Mouse (Mus musculus) stomach, embryonic 15.5 days (tissue): ENCODE measurements around the gene Obox2. TPM values are rescaled to one million over a fixed set of nuclear protein-coding genes. Genes with fewer than 3 reads are reported as not detected.
"Not testable (repeated sequence)": the region's sequence is repeated elsewhere in the genome, so short reads cannot be mapped to it uniquely, and the experiment has no call there.

Experiments
- ATAC-seq: fragments of 200-750 bp; cut with Nextera tagmentation; 2 replicates; pipeline ENCODE4 v1.8.0; 2017; ENCODE audit warnings: low read depth, moderate number of reproducible peaks, moderate TSS enrichment; ENCODE audit not compliant: insufficient read depth, low FRiP score
- H3K27ac ChIP-seq: fragments of 300-500 bp; sonication (generic); 2 replicates; pipeline ENCODE4 v1.5.1; 2015; ENCODE audit warnings: mild to moderate bottlenecking, inconsistent platforms
- H3K27me3 ChIP-seq: fragments of 300-500 bp; sonication (generic); replicated peaks from 2 replicates; pipeline ENCODE4 v1.6.1; 2015; ENCODE audit warnings: inconsistent platforms
- H3K36me3 ChIP-seq: fragments of 300-500 bp; sonication (generic); 2 replicates; pipeline ENCODE4 v1.6.1; 2015; ENCODE audit warnings: inconsistent platforms
- H3K4me1 ChIP-seq: fragments of 300-500 bp; sonication (generic); 2 replicates; pipeline ENCODE4 v1.6.1; 2015; ENCODE audit warnings: inconsistent platforms
- H3K4me2 ChIP-seq: fragments of 300-500 bp; sonication (generic); 2 replicates; pipeline ENCODE4 v1.6.1; 2015; ENCODE audit warnings: mild to moderate bottlenecking, inconsistent platforms
- H3K4me3 ChIP-seq: fragments of 300-500 bp; sonication (generic); replicated peaks from 2 replicates; pipeline ENCODE4 v1.5.1; 2015; ENCODE audit warnings: inconsistent platforms
- H3K9ac ChIP-seq: fragments of 300-500 bp; sonication (generic); 2 replicates; pipeline ENCODE4 v1.6.1; 2015; ENCODE audit warnings: inconsistent platforms
- H3K9me3 ChIP-seq: fragments of 300-500 bp; sonication (generic); 2 replicates; pipeline ENCODE4 v1.6.1; 2016; ENCODE audit warnings: inconsistent platforms
- WGBS: fragments of 180-500 bp; shearing (Covaris S2); methylation state at CpG from one replicate; pipeline ENCODE4 v1.1.7; 2015; 5-methylcytosine and 5-hydroxymethylcytosine counted together
- polyA plus RNA-seq: library from polyadenylated mRNA; unstranded; fragments of >200 nt; fragmentation: Nextera tagmentation; extraction: Ambion mirVana; gene quantifications from 2 replicates; pipeline ENCODE4 v1.2.1, GENCODE M21; 2015

Gene Obox2
- polyA plus RNA-seq: not detected in 2 replicates

GRCm38 (mm10) chr7:15388421-15388998, at the start of gene Obox2, which contains the start of gene Obox1:
TSS of gene Obox2 (plus strand) at chr7:15388721.
TSS of gene Obox1 (plus strand) at chr7:15388948.
- H3K27me3 ChIP-seq, H3K9me3 ChIP-seq, H3K4me1 ChIP-seq, H3K4me3 ChIP-seq, H3K27ac ChIP-seq, H3K4me2 ChIP-seq, ATAC-seq, H3K9ac ChIP-seq, H3K36me3 ChIP-seq: not testable (repeated sequence)
- WGBS: no CpG with 5 or more reads among the region's 2 CpGs

DNA sequence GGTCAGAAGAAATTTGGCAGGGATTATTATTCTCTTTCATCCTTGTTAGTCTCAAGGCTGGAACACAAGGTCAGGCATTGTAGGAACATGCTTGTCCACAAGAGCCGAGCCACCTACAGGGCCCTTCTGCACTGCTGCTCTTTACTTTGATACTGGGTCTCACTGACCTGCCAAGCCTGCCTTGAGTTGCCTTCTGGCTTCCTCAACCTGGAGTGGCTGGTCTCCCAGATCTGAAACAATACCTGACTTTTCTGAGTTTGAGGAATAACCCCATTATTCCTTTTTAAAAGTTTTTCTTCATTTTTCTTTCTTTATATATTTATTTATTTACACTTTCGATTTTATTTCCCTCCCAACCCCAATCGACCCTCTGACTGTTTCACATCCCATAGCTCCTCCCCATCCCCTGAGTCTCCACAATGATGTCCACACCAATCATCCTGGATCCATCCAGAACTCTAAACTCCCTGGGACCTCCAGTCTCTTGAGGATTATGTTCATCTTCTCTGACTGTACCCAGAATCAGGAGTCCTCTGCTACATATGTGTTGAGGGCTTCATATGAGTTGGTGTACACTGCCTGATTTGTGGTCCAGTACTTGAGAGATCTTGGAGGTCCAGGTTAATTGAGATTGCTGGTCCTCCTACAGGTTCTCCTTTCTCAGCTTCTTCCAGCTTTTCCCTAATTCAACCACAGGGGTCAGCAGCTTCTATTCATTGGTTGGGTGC, 10.8 kb downstream of the Obox2 start:
- not testable (repeated sequence) for H3K4me2 ChIP-seq, ATAC-seq, H3K36me3 ChIP-seq, H3K27ac ChIP-seq, H3K9ac ChIP-seq, H3K4me3 ChIP-seq, H3K4me1 ChIP-seq, H3K27me3 ChIP-seq, H3K9me3 ChIP-seq
- 51% methylated on average over 3 of the region's 3 CpGs for WGBS

DNA sequence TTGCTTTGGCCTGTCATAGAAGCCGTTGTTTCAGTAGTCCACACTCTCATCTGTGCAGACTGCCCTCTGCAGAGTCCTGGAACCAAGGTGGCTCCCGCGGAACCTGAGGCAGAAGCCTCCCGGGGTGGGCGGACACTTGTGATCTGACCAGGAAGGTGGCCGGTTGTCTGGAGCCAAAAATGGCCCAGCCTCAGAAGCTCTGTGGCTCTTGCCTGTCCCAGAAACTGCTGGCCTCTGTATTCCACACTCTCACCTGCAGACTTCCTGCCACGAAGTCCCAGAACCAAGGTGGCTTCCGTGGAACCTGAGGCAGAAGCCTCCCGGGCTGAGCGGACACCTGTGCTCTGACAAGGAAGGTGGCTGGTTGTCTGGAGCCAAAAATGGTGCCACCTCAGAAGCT, 18.3 kb downstream of the Obox2 start:
- not testable (repeated sequence) for ATAC-seq, H3K4me2 ChIP-seq, H3K36me3 ChIP-seq, H3K4me3 ChIP-seq, H3K27me3 ChIP-seq, H3K27ac ChIP-seq, H3K4me1 ChIP-seq, H3K9ac ChIP-seq, H3K9me3 ChIP-seq
- 86% methylated on average over 10 of the region's 10 CpGs for WGBS

DNA sequence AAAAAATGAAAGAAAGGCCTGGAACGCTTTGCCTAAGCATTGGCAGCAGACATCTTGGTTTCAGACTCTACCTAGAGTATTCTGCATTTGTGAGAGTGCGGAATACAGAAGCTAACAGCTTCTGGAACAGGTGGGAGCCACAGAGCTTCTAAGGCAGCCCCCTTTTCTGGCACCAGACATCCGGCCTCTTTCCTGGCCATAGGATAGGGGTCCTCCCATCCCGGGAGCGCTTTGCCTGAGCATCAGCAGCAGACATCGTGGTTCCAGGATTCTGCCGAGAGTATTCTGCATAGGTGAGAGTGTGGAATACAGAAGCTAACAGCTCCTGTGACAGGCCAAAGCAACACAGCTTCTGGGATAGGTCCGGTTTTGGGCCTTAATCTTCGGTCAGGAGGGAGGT, 29.5 kb downstream of the Obox2 start:
- H3K36me3 ChIP-seq, H3K4me3 ChIP-seq, H3K9ac ChIP-seq, H3K4me2 ChIP-seq, H3K27ac ChIP-seq, H3K9me3 ChIP-seq, H3K27me3 ChIP-seq, H3K4me1 ChIP-seq, ATAC-seq: not testable (repeated sequence)
- WGBS: 80% methylated on average over 9 of the region's 9 CpGs

- not testable (repeated sequence) for H3K27me3 ChIP-seq, H3K9ac ChIP-seq, H3K27ac ChIP-seq, ATAC-seq, H3K36me3 ChIP-seq, H3K9me3 ChIP-seq, H3K4me1 ChIP-seq, H3K4me2 ChIP-seq, H3K4me3 ChIP-seq
- WGBS: 82% methylated on average over 4 of the region's 4 CpGs
Measured at GRCm38 (mm10) chr7:15425537-15425936, 37.0 kb downstream of the Obox2 start.

Other genes starting within 250 kb of the Obox2 start
- not detected in 2 replicates for gene Obox1, start 227 bp downstream of the Obox2 start, polyA plus RNA-seq